Mouse (Mus musculus) kidney, embryonic 15.5 days (tissue): ENCODE results near the gene Slc12a4. TPM values are rescaled to one million over a fixed set of nuclear protein-coding genes. Genes with fewer than 3 reads are reported as not detected.

Source experiments
- ATAC-seq: fragments of 200-750 bp; cut with Nextera tagmentation; replicated peaks from 2 replicates; pipeline ENCODE4 v1.8.0; 2017; ENCODE audit warnings: moderate TSS enrichment; ENCODE audit not compliant: low FRiP score
- H3K27ac ChIP-seq: fragments of 300-500 bp; sonication (generic); 2 replicates; pipeline ENCODE4 v1.5.1; 2015; ENCODE audit warnings: mild to moderate bottlenecking, inconsistent platforms
- H3K27me3 ChIP-seq: fragments of 300-500 bp; sonication (generic); 2 replicates; pipeline ENCODE4 v1.6.1; 2015; ENCODE audit warnings: inconsistent platforms
- H3K36me3 ChIP-seq: fragments of 300-500 bp; sonication (generic); 2 replicates; pipeline ENCODE4 v1.6.1; 2015; ENCODE audit warnings: inconsistent platforms
- H3K4me1 ChIP-seq: fragments of 300-500 bp; sonication (generic); 2 replicates; pipeline ENCODE4 v1.6.1; 2015; ENCODE audit warnings: inconsistent platforms
- H3K4me2 ChIP-seq: fragments of 300-500 bp; sonication (generic); 2 replicates; pipeline ENCODE4 v1.6.1; 2015; ENCODE audit warnings: moderate library complexity, mild to moderate bottlenecking, inconsistent platforms
- H3K4me3 ChIP-seq: fragments of 300-500 bp; sonication (generic); replicated peaks from 2 replicates; pipeline ENCODE4 v1.5.1; 2015; ENCODE audit warnings: mild to moderate bottlenecking, inconsistent platforms
- H3K9ac ChIP-seq: fragments of 300-500 bp; sonication (generic); 2 replicates; pipeline ENCODE4 v1.6.1; 2015; ENCODE audit warnings: mild to moderate bottlenecking, inconsistent platforms
- H3K9me3 ChIP-seq: fragments of 300-500 bp; sonication (generic); replicated peaks from 2 replicates; pipeline ENCODE4 v1.6.1; 2016; ENCODE audit warnings: inconsistent platforms
- WGBS: fragments of 180-500 bp; shearing (Covaris S2); methylation state at CpG from one replicate; pipeline ENCODE4 v1.1.7; 2015; ENCODE audit warnings: mixed read lengths; 5-methylcytosine and 5-hydroxymethylcytosine counted together
- microRNA-seq: library from miRNA; unstranded; fragments of <30 nt; microRNA quantifications from one replicate; pipeline ENCODE4, GENCODE M21; 2016
- polyA plus RNA-seq: library from polyadenylated mRNA; unstranded; fragments of >200 nt; fragmentation: Nextera tagmentation; extraction: Ambion mirVana; gene quantifications from 2 replicates; pipeline ENCODE4 v1.2.1, GENCODE M21; 2015

The Slc12a4 gene
- polyA plus RNA-seq, 1 experiment from 2014 or later, result 33.9 TPM

DNA sequence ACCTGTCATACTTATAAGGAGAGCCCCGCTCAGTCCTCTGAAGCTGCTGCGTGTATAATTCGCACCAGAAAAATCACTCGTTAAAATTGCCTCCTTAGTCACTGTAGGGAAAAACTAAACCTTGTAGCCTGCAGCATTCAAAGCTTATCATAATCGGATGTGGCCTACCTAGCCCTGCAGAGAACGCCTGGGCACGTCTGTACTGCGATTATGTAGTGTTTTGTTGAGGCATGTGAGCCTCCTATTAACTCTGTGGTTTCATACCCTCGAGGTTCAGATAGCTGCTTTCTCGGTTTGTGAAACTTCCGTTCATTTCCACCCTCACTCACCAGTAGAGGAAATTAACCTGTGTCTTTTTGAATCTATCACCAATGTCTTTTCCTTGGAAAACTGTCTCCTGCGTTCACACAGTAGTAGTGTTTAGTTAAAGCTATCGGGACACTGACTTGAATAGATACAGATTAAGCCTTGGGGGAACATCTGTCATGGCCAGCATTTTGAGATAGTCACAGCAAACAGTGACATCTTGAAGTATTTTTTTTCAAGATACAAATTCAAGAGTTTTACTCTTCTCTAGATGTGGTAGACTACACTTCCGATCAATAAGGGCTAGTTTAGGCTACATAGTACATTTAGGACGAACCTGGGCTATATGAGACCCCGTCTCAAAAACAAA, 64.8 kb downstream of the Slc12a4 start:
- Histone ChIP-seq H3K4me2 (peak overlapping the region; percentile 72), H3K27me3 (no peaks in the 10 kb centered on the region), H3K9me3 (no peaks in the 10 kb centered on the region), H3K4me3 (peak overlapping the region; percentile 94), H3K27ac (peak overlapping the region; percentile 91), H3K4me1 (peaks cover 12% of the 10 kb centered on the region), H3K36me3 (peaks cover 8% of the 10 kb centered on the region; the same call in 1 of the 2 replicates), H3K9ac (peak overlapping the region; percentile 100)
- 30% methylated on average over 16 of the region's 16 CpGs for WGBS
- 0 out of 2 replicates have a peak, but pooled peaks have one; percentile 8 for ATAC-seq

- peak within 1 kb of the TSS; percentile 91 for H3K27ac ChIP-seq
- H3K4me3 ChIP-seq, result peak within 1 kb of the TSS; percentile 94
- peak; percentile 96 for ATAC-seq
- under 1% methylated on average over 68 of the region's 68 CpGs for WGBS
- peak within 1 kb of the TSS; percentile 72 for H3K4me2 ChIP-seq
- no peaks in the 10 kb centered on the region for H3K27me3 ChIP-seq
- peak within 1 kb of the TSS; percentile 100 for H3K9ac ChIP-seq
- no peaks in the 10 kb centered on the region for H3K9me3 ChIP-seq
- peaks cover 12% of the 10 kb centered on the region for H3K4me1 ChIP-seq
- peaks cover 9% of the 10 kb centered on the region; the same call in 1 of the 2 replicates for H3K36me3 ChIP-seq
These were observed 65.5 kb downstream of the Slc12a4 start, which contains the start of gene Pskh1 for GRCm38 (mm10) chr8:105900180-105900940. Gene Pskh1, plus strand, starts transcription at chr8:105900441.

GRCm38 (mm10) chr8:105897801-105898480, 68.0 kb downstream of the Slc12a4 start:
- 87% methylated on average over 9 of the region's 9 CpGs for WGBS
- Histone ChIP-seq H3K4me2 (no peak overlapping the region), H3K9ac (no peak overlapping the region), H3K27me3 (no peaks in the 10 kb centered on the region), H3K4me1 (peaks cover 19% of the 10 kb centered on the region), H3K9me3 (no peaks in the 10 kb centered on the region), H3K36me3 (peaks cover 18% of the 10 kb centered on the region), H3K4me3 (no peak overlapping the region), H3K27ac (no peak overlapping the region)
- ATAC-seq, result no peak

Small RNAs within 50 kb of the gene (microRNA-seq; reads per million reads assigned to microRNA genes)
- gene Mir7074, result not detected

Other genes with a start within 250 kb of the Slc12a4 start
- 21.2 and 23.7 TPM in 2 replicates for gene Gfod2, start 207.4 kb downstream of the Slc12a4 start, polyA plus RNA-seq
- 12.2 and 13.8 TPM in 2 replicates for gene Ranbp10, start 138.7 kb downstream of the Slc12a4 start, polyA plus RNA-seq
- 0.13 and 0.14 TPM in 2 replicates for gene Tsnaxip1, start 138.4 kb downstream of the Slc12a4 start, polyA plus RNA-seq
- 42.0 and 47.0 TPM in 2 replicates for gene Cenpt, start 112.8 kb downstream of the Slc12a4 start, polyA plus RNA-seq
- 66.9 and 67.5 TPM in 2 replicates for gene Thap11, start 111.0 kb downstream of the Slc12a4 start, polyA plus RNA-seq
- gene Nutf2, start 105.5 kb downstream of the Slc12a4 start, polyA plus RNA-seq, result 283 and 294 TPM in 2 replicates
- 47.1 and 51.9 TPM in 2 replicates for gene Edc4, start 85.2 kb downstream of the Slc12a4 start, polyA plus RNA-seq
- gene Nrn1l, start 72.5 kb downstream of the Slc12a4 start, polyA plus RNA-seq, result 0.78 and 0.92 TPM in 2 replicates
- gene Pskh1, start 65.7 kb downstream of the Slc12a4 start, polyA plus RNA-seq, result 36.4 and 41.9 TPM in 2 replicates
- 1.2 and 1.7 TPM in 2 replicates for gene Ctrl, start 32.2 kb downstream of the Slc12a4 start, polyA plus RNA-seq
- gene Psmb10, start 27.7 kb downstream of the Slc12a4 start, polyA plus RNA-seq, result 43.8 and 44.5 TPM in 2 replicates
- gene Lcat, start 22.7 kb downstream of the Slc12a4 start, polyA plus RNA-seq, result 1.3 and 2.8 TPM in 2 replicates
- not detected in 2 replicates for gene Dpep3, start 13.3 kb upstream of the Slc12a4 start, polyA plus RNA-seq
- gene Dus2, start 25.2 kb upstream of the Slc12a4 start, polyA plus RNA-seq, result 20.5 and 23.3 TPM in 2 replicates
- 0.18 TPM in 1 of 2 replicates, not detected in the other for gene Dpep2nb, start 39.9 kb upstream of the Slc12a4 start, polyA plus RNA-seq
- gene Ddx28, start 45.8 kb upstream of the Slc12a4 start, polyA plus RNA-seq, result 17.0 and 18.9 TPM in 2 replicates
- 6.5 and 7.3 TPM in 2 replicates for gene Nfatc3, start 92.7 kb upstream of the Slc12a4 start, polyA plus RNA-seq
- 14.9 and 15.8 TPM in 2 replicates for gene Esrp2, start 170.9 kb upstream of the Slc12a4 start, polyA plus RNA-seq
- 12.4 and 13.9 TPM in 2 replicates for gene Pla2g15, start 184.3 kb upstream of the Slc12a4 start, polyA plus RNA-seq
- gene Slc7a6, start 202.8 kb upstream of the Slc12a4 start, polyA plus RNA-seq, result 52.7 and 57.3 TPM in 2 replicates
- gene Slc7a6os, start 244.8 kb upstream of the Slc12a4 start, polyA plus RNA-seq, result 36.3 and 37.2 TPM in 2 replicates
- gene Prmt7, start 244.8 kb upstream of the Slc12a4 start, polyA plus RNA-seq, result 50.7 and 51.8 TPM in 2 replicates